Mouse (Mus musculus) olfactory bulb, adult 2 months (tissue): ENCODE measurements around the gene Ckap2. TPM values are rescaled to one million over a fixed set of nuclear protein-coding genes. Genes with fewer than 3 reads are reported as not detected.

ENCODE experiments used
- H3K27ac ChIP-seq: fragments of 200-500 bp; 2 replicates; pipeline ENCODE4 v1.5.1; 2012; ENCODE audit warnings: low read depth, low read length; ENCODE audit not compliant: insufficient read depth
- H3K4me1 ChIP-seq: fragments of 200-500 bp; 2 replicates; pipeline ENCODE4 v1.6.1; 2012; ENCODE audit warnings: low read length; ENCODE audit not compliant: control insufficient read depth, insufficient read depth
- H3K4me3 ChIP-seq: fragments of 200-500 bp; 2 replicates; pipeline ENCODE4 v1.5.1; 2012; ENCODE audit warnings: mild to moderate bottlenecking, low read depth, low read length, moderate library complexity; ENCODE audit not compliant: insufficient read depth
- CTCF ChIP-seq: fragments of 200-500 bp; IDR thresholded peaks from 2 replicates; pipeline ENCODE4 v1.5.1; 2012; ENCODE audit warnings: low read depth, mild to moderate bottlenecking, low read length, moderate library complexity; ENCODE audit not compliant: insufficient read depth
- POLR2A ChIP-seq: fragments of 200-500 bp; IDR thresholded peaks from 2 replicates; pipeline ENCODE4 v1.6.1; 2012; ENCODE audit warnings: mild to moderate bottlenecking, low read depth, low read length, moderate library complexity; ENCODE audit not compliant: insufficient read depth
- whole genome bisulfite sequencing: fragments of 180-500 bp; shearing (Covaris S2); methylation state at CpG from one replicate; pipeline ENCODE4 v1.1.7; 2018; 5-methylcytosine and 5-hydroxymethylcytosine counted together
- polyA plus RNA-seq: library from polyadenylated mRNA; stranded (reverse); fragments of >200 nt; gene quantifications from 2 replicates; pipeline ENCODE4 v1.2.4, GENCODE M21; 2012; ENCODE audit warnings: low replicate concordance; ENCODE audit not compliant: missing spikeins, insufficient read depth, insufficient read length

Ckap2 gene
- polyA plus RNA-seq, 1 experiment = not detected

DNA sequence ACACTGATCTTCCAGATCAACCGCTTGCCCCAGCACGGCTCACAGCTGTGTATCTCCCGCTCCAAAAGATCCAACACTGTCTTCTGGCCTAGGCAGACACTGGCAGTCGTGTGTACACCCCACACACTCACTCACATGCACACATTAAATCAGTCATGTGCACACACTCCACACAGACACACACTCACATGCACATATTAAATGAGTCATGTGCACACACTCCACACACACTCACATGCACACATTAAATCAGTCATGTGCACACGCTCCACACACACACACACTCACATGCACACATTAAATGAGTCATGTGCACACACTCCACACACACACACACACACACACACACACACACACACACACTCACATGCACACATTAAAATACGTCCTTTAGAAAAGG is 12.3 kb upstream of the Ckap2 start:
- 70% methylated on average over 6 of the region's 6 CpGs for WGBS
- H3K4me1 ChIP-seq = peaks cover 8% of the 10 kb centered on the region
- no peak overlapping the region for H3K27ac ChIP-seq
- H3K4me3 ChIP-seq = no peak overlapping the region
- no peak for TF ChIP-seq POLR2A
- no peak for TF ChIP-seq CTCF

DNA sequence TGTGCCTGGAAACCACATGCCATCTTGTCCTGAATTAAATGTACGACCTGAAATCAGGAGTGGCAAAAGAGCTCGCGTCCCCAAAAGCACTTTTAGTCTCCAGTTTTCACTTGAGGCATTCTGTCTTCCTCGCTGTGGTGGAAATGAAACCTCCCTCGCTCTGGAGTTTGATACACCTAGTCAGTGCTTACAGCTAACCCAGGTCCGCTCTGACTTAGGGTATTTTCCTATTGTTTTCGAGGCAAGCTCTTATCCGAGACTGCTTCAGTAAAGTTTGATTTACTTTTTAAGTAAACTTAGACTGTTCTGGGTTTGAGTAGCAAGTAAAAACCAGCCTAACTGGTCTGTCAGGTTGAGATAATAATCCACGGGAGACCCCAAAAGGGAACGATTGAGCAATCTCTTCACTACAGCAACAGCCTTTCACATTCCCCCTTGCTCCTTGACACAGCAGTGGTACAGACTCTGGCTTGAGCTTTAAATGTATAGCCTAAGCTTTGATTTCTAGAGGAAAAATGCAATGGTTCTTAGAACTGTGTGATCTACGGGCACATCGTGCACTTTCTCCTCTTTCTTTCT is 7.9 kb upstream of the Ckap2 start:
- Histone ChIP-seq H3K27ac (0 out of 2 replicates have a peak overlapping the region, but pooled peaks have one; percentile 40), H3K4me1 (peaks cover 8% of the 10 kb centered on the region), H3K4me3 (peak overlapping the region; percentile 84)
- WGBS = 10% methylated on average over 12 of the region's 12 CpGs
- TF ChIP-seq POLR2A = no peak
- no peak for TF ChIP-seq CTCF

- peaks cover 8% of the 10 kb centered on the region for H3K4me1 ChIP-seq
- WGBS = under 1% methylated on average over 73 of the region's 73 CpGs
- peak; percentile 73 for TF ChIP-seq POLR2A
- peak; percentile 99 for TF ChIP-seq CTCF
- H3K4me3 ChIP-seq = peak within 1 kb of the TSS; percentile 84
- H3K27ac ChIP-seq = peak within 1 kb of the TSS; percentile 89
Measured at GRCm38 (mm10) chr8:22192660-22193431, 7.2 kb upstream of the Ckap2 start, which contains the start of gene Vps36. Gene Vps36, plus strand, starts transcription at chr8:22192809.

- TF ChIP-seq POLR2A (no peak), CTCF (no peak)
- WGBS = 2% methylated on average over 3 of the region's 3 CpGs
- H3K4me1 ChIP-seq = peaks cover 2% of the 10 kb centered on the region
- no peak overlapping the region for H3K4me3 ChIP-seq
- H3K27ac ChIP-seq = no peak overlapping the region
Measured at GRCm38 (mm10) chr8:22184884-22185283, 735 bp downstream of the Ckap2 start.

DNA sequence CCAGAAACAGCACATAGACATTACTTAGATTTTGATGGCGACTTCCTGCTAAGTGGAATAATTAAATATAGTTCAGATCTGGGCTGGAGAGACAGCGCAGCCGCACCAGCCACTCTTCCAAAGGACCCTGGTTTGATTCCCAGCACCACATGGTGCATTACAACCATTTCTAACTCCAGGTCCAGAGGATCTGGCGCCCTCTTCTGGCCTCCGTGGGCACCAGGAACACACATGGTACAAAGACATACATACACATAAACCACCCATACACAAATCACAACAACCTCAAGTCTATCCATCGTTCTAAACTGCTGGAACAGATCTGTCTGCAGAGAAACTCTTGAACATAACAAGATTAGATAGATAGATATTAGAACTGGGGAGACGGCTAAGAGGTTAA is 9.7 kb downstream of the Ckap2 start:
- Histone ChIP-seq H3K27ac (no peak overlapping the region), H3K4me1 (no peaks in the 10 kb centered on the region), H3K4me3 (no peak overlapping the region)
- WGBS = 97% methylated on average over 7 of the region's 7 CpGs
- TF ChIP-seq POLR2A (no peak), CTCF (no peak)

- TF ChIP-seq POLR2A (no peak), CTCF (no peak)
Measured at GRCm38 (mm10) chr8:22169167-22169566, 16.5 kb downstream of the Ckap2 start.

GRCm38 (mm10) chr8:22166080-22166603 is 19.5 kb downstream of the Ckap2 start, which contains the start of gene Nek3:
Gene Nek3, minus strand, starts transcription at chr8:22166435.
- Histone ChIP-seq H3K27ac (no peak within 1 kb of the TSS), H3K4me1 (peaks cover 3% of the 10 kb centered on the region; the same call in 1 of the 2 replicates), H3K4me3 (peak within 1 kb of the TSS; percentile 39)
- TF ChIP-seq POLR2A (peak; percentile 52; the same call in 1 of the 2 replicates), CTCF (no peak)
- 1% methylated on average over 36 of the region's 43 CpGs for WGBS

More at GRCm38 (mm10) chr8:22169167-22169566, 16.5 kb downstream of the Ckap2 start:
- Histone ChIP-seq H3K4me1 (peaks cover 3% of the 10 kb centered on the region; the same call in 1 of the 2 replicates), H3K27ac (no peak overlapping the region), H3K4me3 (no peak overlapping the region)
- 90% methylated on average over 5 of the region's 5 CpGs for WGBS

DNA sequence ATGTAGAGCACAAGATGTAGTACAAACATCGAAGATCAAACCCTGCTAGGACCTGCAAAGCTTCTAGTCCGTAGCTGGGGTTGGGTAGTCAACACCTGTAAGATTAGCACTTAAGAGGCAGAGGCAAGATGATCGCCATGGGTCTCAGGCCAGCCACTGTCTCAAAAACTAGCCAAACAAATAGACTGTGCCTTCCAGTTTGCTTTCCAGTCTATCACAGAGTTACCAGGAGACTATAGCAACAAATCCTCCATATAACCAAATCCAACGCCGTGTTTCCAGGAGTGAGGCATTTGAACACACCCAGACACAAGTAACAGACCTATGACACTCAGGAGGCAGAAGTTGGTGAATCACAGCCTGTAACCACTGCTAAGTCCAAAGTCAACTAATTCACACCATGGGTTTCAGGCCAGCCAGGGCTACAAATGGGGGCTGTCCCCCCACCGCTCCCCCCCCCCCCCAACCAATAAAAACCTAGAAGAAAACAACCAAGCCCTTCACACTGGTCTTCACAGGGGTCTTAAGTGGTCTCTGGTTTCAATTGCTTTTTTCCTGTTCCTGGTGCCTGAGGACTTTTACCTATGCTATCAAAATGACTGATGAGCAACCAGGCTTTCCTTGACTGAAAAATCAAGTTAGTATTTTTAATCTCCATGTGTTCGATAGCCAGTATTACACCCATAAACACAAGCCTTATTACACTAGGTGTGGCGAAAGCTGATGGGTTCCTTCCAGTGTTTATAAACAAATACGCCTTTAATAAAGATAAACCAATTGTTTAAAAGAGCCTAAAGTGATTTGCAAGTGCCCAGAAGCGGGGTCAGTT is 20.2 kb downstream of the Ckap2 start:
- peaks cover 3% of the 10 kb centered on the region; the same call in 1 of the 2 replicates for H3K4me1 ChIP-seq
- WGBS = 40% methylated on average over 10 of the region's 10 CpGs
- H3K4me3 ChIP-seq = peak overlapping the region; percentile 39
- TF ChIP-seq CTCF (no peak), POLR2A (no peak)
- H3K27ac ChIP-seq = no peak overlapping the region
